Mouse (Mus musculus): ENCODE data around the gene Kiz. TPM values are rescaled to one million over a fixed set of nuclear protein-coding genes. Genes with fewer than 3 reads are reported as not detected.
A peak's percentile ranks its signal among the peaks of the same experiment; 100 is the strongest.

Gene Kiz
- polyA plus RNA-seq, 1 experiment from 2014 or later: 31.0 TPM

DNA sequence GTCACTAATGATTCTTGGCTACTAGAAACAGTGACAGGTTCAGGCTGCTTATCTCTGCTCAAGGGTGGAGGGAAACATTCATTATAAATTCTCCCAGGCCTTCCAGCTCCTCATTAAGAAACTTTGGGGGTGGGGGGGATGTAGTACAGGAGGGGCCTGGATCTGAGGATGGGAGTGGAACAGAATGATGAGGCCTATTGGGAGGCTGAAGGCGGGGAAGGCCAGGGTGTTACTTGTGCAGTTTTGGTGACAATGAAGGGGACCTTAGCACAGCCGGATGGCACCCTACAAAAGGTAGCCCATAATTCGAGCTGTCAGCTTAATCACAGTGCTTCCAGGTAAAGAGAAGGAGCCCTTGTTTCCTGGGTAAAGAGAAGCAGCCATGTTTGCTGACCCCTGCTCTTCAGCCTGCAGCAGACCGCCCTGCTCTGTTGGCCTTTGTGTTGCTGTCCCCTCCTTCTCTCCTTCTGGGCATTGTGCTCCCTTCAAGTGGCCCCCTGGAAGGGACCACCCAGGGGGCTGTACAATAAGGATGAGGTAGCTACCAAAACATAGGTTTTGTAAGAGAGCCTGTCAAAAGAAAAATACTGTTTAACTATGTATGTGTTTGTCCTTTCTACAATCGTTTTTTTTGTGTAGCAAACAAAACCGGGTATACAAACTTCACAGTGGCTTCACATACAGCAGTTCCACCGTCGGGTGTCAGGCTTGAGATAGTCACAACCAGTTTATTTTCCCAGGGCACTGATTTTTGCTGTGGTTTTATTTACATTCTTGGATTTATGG, 64.9 kb downstream of the Kiz start:
- Histone ChIP-seq H3K36me3 (ENCODE audit: control insufficient read depth, insufficient read depth, low read length) (no peaks in the 10 kb centered on the region), H3K4me2 (ENCODE audit: low read depth) (no peak overlapping the region), H3K27ac (ENCODE audit: low read depth, low read length) (no peak overlapping the region), H3K9ac (ENCODE audit: low read length) (no peak overlapping the region), H3K4me1 (ENCODE audit: control insufficient read depth, insufficient read depth, low read length) (peaks cover 3% of the 10 kb centered on the region; the same call in 1 of the 2 replicates), H3K4me3 (ENCODE audit: low read depth, low read length) (no peak overlapping the region), H3K9me3 (ENCODE audit: control insufficient read depth, low read length) (no peaks in the 10 kb centered on the region), H3K27me3 (ENCODE audit: control insufficient read depth, insufficient read depth, low read length) (no peaks in the 10 kb centered on the region)
- ATAC-seq (ENCODE audit: insufficient read depth, low FRiP score, low TSS enrichment) (peak; percentile 65; the same call in 1 of the 2 replicates), DNase-seq (ENCODE audit: low spot score) (peak; percentile 18)
- WGBS: 13% methylated on average over 8 of the region's 8 CpGs

DNA sequence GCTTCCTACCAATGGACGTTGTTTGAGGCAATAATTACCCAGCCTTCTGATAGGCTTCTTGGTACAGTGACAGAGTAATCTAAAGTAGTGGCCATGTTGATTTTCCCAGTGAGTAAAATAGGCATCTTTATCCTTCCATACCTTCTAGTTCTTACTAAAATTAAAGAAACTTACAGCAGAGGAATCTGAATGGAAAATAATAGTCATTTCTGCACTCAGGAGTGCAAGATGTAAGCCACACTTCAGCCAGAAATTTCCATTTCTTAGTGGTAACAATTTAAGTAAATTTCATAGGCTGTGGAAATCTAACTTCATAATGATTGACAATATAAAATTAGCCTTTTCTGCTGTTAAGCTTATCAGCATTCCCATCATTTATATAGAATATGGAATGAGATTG, 69.6 kb downstream of the Kiz start:
- Histone ChIP-seq H3K27me3 (ENCODE audit: control insufficient read depth, insufficient read depth, low read length) (no peaks in the 10 kb centered on the region), H3K4me1 (ENCODE audit: control insufficient read depth, insufficient read depth, low read length) (peaks cover 3% of the 10 kb centered on the region; the same call in 1 of the 2 replicates), H3K4me2 (ENCODE audit: low read depth) (no peak overlapping the region), H3K36me3 (ENCODE audit: control insufficient read depth, insufficient read depth, low read length) (no peaks in the 10 kb centered on the region), H3K27ac (ENCODE audit: low read depth, low read length) (no peak overlapping the region), H3K9me3 (ENCODE audit: control insufficient read depth, low read length) (no peaks in the 10 kb centered on the region), H3K4me3 (ENCODE audit: low read depth, low read length) (no peak overlapping the region), H3K9ac (ENCODE audit: low read length) (no peak overlapping the region)
- ATAC-seq (ENCODE audit: insufficient read depth, low FRiP score, low TSS enrichment) (no peak), DNase-seq (ENCODE audit: low spot score) (no peak)
- 93% methylated on average over 1 of the region's 1 CpGs for WGBS

DNA sequence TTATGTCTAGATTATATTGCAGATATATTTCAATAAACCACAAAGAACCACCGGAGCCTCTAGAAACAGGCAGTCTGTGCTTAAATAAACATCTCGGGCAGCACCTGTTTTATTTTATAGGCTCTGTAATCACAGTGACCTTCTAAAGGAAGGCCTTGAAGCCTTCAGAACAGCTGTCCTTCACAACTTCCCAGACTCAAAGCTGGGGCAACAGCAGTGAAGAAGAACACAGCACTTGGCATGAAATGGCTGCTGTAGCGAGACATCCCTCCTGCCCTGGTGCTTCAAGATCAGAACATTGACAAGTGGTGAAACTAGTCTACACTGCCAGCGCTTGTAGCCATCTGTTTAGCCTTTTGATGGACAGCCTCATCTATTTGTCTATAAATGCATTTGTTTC, 70.2 kb downstream of the Kiz start:
- Histone ChIP-seq H3K27me3 (ENCODE audit: control insufficient read depth, insufficient read depth, low read length) (no peaks in the 10 kb centered on the region), H3K9me3 (ENCODE audit: control insufficient read depth, low read length) (no peaks in the 10 kb centered on the region), H3K9ac (ENCODE audit: low read length) (no peak overlapping the region), H3K36me3 (ENCODE audit: control insufficient read depth, insufficient read depth, low read length) (no peaks in the 10 kb centered on the region), H3K4me2 (ENCODE audit: low read depth) (no peak overlapping the region), H3K27ac (ENCODE audit: low read depth, low read length) (no peak overlapping the region), H3K4me3 (ENCODE audit: low read depth, low read length) (no peak overlapping the region), H3K4me1 (ENCODE audit: control insufficient read depth, insufficient read depth, low read length) (no peaks in the 10 kb centered on the region)
- no peak for ATAC-seq (ENCODE audit: insufficient read depth, low FRiP score, low TSS enrichment)
- WGBS: 86% methylated on average over 4 of the region's 4 CpGs
- DNase-seq (ENCODE audit: low spot score): no peak

DNA sequence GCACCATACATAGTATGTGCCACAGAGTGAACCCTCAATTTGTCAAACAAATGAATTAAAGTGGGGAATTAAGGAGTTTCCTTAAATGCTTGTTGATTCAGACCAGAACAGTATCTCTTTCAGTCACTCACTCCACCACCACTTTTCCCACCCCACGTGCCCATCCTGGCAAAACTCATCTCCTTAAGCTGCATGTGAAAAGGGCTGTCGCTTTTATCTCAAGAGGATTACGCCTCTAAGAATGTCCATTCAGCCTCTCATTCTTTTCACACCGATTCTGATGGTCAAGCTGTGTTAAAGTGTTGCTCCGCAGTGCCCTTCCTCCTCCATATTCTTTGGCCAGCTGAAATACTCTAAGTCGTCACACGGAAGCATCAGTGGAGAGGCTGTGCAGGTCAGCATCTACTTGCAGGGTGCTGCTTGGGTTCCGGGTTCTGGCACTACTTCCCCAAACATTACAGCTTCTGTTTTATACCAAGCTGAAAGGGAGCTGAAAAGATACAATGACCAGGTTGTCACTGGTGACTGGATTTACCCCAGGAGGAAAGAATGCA, 92.6 kb downstream of the Kiz start:
- 40% methylated on average over 8 of the region's 8 CpGs for WGBS
- no peak overlapping the region for H3K9ac ChIP-seq (ENCODE audit: low read length)
- DNase-seq (ENCODE audit: low spot score) (no peak), ATAC-seq (ENCODE audit: insufficient read depth, low FRiP score, low TSS enrichment) (no peak)
- H3K9me3 ChIP-seq (ENCODE audit: control insufficient read depth, low read length): no peaks in the 10 kb centered on the region
- peaks cover 6% of the 10 kb centered on the region; the same call in 1 of the 2 replicates for H3K27me3 ChIP-seq (ENCODE audit: control insufficient read depth, insufficient read depth, low read length)
- no peak overlapping the region for H3K27ac ChIP-seq (ENCODE audit: low read depth, low read length)
- no peaks in the 10 kb centered on the region for H3K4me1 ChIP-seq (ENCODE audit: control insufficient read depth, insufficient read depth, low read length)
- H3K4me2 ChIP-seq (ENCODE audit: low read depth): no peak overlapping the region
- no peak overlapping the region for H3K4me3 ChIP-seq (ENCODE audit: low read depth, low read length)
- H3K36me3 ChIP-seq (ENCODE audit: control insufficient read depth, insufficient read depth, low read length): no peaks in the 10 kb centered on the region

DNA sequence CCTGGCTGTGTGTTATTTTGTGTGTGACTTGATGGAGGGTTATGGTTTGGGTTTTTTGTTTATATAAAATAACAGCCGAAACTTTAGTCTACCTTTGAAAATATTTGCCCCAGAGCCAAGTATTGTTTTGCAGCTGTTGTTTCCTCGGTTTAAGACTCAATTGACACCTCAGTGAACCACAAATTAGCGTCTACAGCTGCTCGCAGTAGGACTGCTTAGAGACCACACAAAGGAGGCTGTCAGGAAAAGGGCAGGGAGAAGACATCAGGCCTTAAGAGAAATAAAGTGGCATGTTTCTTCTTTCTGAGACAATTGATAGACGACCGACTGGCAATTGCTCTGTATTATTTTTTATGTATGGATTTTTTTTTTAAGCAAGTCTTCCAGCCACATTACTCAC, 100.7 kb downstream of the Kiz start:
- Histone ChIP-seq H3K36me3 (ENCODE audit: control insufficient read depth, insufficient read depth, low read length) (no peaks in the 10 kb centered on the region), H3K4me2 (ENCODE audit: low read depth) (no peak overlapping the region), H3K4me3 (ENCODE audit: low read depth, low read length) (no peak overlapping the region), H3K9ac (ENCODE audit: low read length) (no peak overlapping the region), H3K27ac (ENCODE audit: low read depth, low read length) (no peak overlapping the region), H3K9me3 (ENCODE audit: control insufficient read depth, low read length) (no peaks in the 10 kb centered on the region), H3K4me1 (ENCODE audit: control insufficient read depth, insufficient read depth, low read length) (peaks cover 2% of the 10 kb centered on the region; the same call in 1 of the 2 replicates), H3K27me3 (ENCODE audit: control insufficient read depth, insufficient read depth, low read length) (peaks cover 9% of the 10 kb centered on the region; the same call in 1 of the 2 replicates)
- ATAC-seq (ENCODE audit: insufficient read depth, low FRiP score, low TSS enrichment) (peak; percentile 52; the same call in 1 of the 2 replicates), DNase-seq (ENCODE audit: low spot score) (no peak)
- WGBS: 10% methylated on average over 6 of the region's 6 CpGs

DNA sequence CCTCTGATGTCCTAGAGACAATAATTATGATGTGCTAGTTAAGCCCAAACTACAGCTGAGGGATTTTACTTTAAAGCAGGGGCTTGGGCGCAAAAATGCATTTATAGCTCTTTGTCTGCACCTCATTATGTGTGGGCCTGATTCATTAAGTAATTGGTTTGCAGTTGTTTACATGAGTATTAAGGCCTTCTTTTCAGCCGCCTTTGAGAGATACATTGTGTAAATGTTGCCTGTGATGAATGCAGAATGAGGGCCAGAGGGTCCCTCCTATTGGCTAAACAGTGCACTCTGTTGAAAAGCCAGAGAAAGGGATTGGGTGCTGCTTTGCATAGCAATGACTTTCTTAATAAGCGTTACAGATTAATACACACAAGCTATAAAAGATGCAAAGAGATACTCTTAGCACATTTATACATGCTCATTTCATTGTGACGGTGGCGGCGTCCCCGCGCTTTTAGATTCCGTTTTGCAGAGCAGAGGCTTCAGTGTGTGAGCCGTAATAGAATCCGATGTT, 102.8 kb downstream of the Kiz start:
- ATAC-seq (ENCODE audit: insufficient read depth, low FRiP score, low TSS enrichment) (peak; percentile 84), DNase-seq (ENCODE audit: low spot score) (peak; percentile 64)
- Histone ChIP-seq H3K4me2 (ENCODE audit: low read depth) (peak overlapping the region; percentile 54), H3K9me3 (ENCODE audit: control insufficient read depth, low read length) (no peaks in the 10 kb centered on the region), H3K27ac (ENCODE audit: low read depth, low read length) (peak overlapping the region; percentile 78), H3K4me1 (ENCODE audit: control insufficient read depth, insufficient read depth, low read length) (peaks cover 2% of the 10 kb centered on the region; the same call in 1 of the 2 replicates), H3K36me3 (ENCODE audit: control insufficient read depth, insufficient read depth, low read length) (no peaks in the 10 kb centered on the region), H3K4me3 (ENCODE audit: low read depth, low read length) (peak overlapping the region; percentile 30), H3K27me3 (ENCODE audit: control insufficient read depth, insufficient read depth, low read length) (0 out of 2 replicates have a peak, but pooled peaks cover 3% of the 10 kb centered on the region), H3K9ac (ENCODE audit: low read length) (peak overlapping the region; percentile 40)
- WGBS: 9% methylated on average over 11 of the region's 11 CpGs

DNA sequence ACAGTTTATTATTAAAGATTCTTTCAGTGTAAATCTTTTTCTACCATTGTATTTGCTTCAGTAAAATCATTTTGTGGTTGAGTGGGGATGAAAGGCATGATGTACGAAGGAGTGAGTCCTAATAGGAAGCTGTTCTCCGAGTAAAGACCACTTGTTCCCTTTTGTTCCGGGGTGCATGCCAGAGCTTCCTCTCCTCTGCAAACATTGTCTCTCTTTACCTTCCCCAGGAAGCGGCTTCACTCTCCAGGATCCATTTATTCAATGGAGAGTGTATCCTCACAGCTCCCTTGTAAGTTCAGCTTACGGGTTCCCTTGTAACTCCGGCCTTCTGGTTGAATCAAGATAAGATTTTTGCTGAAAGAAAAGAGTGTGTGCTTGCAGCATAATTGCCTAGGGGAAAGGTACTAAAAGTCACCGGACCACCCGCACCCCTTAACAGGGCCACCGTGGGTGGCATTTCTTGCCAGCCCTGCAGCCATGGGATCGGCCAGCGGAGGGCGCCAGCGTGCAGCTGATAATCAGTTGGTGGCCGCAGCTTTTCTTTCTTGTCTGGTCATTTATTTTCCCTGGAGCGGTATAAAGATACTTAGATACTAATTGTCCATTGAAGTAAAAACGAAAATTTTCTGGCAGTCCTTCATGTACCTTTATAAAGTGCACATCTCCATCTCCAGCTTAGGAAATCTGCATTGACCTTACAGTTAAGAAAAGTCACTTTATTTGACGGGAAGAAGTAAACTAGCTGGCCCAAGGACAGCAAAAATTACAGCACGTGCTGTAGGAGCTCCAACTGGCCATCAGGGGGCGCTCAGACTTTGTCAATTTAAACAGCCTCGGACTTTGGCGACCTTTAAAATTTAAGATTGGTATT, 103.5 kb downstream of the Kiz start:
- Histone ChIP-seq H3K27me3 (ENCODE audit: control insufficient read depth, insufficient read depth, low read length) (0 out of 2 replicates have a peak, but pooled peaks cover 3% of the 10 kb centered on the region), H3K9ac (ENCODE audit: low read length) (peak overlapping the region; percentile 40), H3K9me3 (ENCODE audit: control insufficient read depth, low read length) (no peaks in the 10 kb centered on the region), H3K36me3 (ENCODE audit: control insufficient read depth, insufficient read depth, low read length) (no peaks in the 10 kb centered on the region), H3K27ac (ENCODE audit: low read depth, low read length) (peak overlapping the region; percentile 78), H3K4me2 (ENCODE audit: low read depth) (peak overlapping the region; percentile 54), H3K4me3 (ENCODE audit: low read depth, low read length) (peak overlapping the region; percentile 30), H3K4me1 (ENCODE audit: control insufficient read depth, insufficient read depth, low read length) (peaks cover 2% of the 10 kb centered on the region; the same call in 1 of the 2 replicates)
- ATAC-seq (ENCODE audit: insufficient read depth, low FRiP score, low TSS enrichment) (peak; percentile 57), DNase-seq (ENCODE audit: low spot score) (peak; percentile 90)
- WGBS: under 1% methylated on average over 21 of the region's 21 CpGs

DNA sequence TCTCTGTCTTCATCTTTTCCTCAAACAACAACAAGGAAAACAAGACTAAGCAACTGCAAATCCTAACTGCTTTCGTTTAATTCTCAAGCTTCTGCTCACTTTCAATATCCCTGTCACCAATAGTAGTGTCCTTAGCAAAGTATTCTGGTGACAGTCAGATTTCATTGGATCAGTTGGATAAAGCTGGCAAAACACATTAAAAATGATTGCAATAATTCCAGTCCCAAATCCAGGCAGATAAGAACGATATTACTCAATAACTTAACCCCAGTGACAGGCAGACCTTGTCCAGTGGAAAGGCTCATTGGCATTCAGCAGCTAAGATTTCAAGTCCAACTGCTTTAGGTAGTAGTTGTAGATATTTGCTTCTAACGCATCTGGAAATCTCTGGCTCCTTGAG, 119.4 kb downstream of the Kiz start:
- no peaks in the 10 kb centered on the region for H3K4me1 ChIP-seq (ENCODE audit: control insufficient read depth, insufficient read depth, low read length)
- no peak for DNase-seq (ENCODE audit: low spot score)
- no peak overlapping the region for H3K4me2 ChIP-seq (ENCODE audit: low read depth)
- no peak overlapping the region for H3K9ac ChIP-seq (ENCODE audit: low read length)
- 81% methylated on average over 3 of the region's 3 CpGs for WGBS
- H3K27me3 ChIP-seq (ENCODE audit: control insufficient read depth, insufficient read depth, low read length): no peaks in the 10 kb centered on the region
- H3K36me3 ChIP-seq (ENCODE audit: control insufficient read depth, insufficient read depth, low read length): no peaks in the 10 kb centered on the region
- H3K4me3 ChIP-seq (ENCODE audit: low read depth, low read length): no peak overlapping the region
- no peak overlapping the region for H3K27ac ChIP-seq (ENCODE audit: low read depth, low read length)
- ATAC-seq (ENCODE audit: insufficient read depth, low FRiP score, low TSS enrichment): no peak
- no peaks in the 10 kb centered on the region for H3K9me3 ChIP-seq (ENCODE audit: control insufficient read depth, low read length)
